Mouse (Mus musculus) thymus, postnatal 36 days (tissue): ENCODE measurements around the gene Arel1.

Source experiments
- DNase-seq, 2 experiments: peaks; one replicate each; pipeline ENCODE4 v3.0.0; 2022; ENCODE audit warnings: mixed read lengths in 2 of 2

The Arel1 gene

GRCm38 (mm10) chr12:84948584-84949285 lies 22.0 kb downstream of the Arel1 start:
- DNase-seq = no peak

- DNase-seq = no peak
Measured at GRCm38 (mm10) chr12:84947894-84948583, 22.7 kb downstream of the Arel1 start.

- DNase-seq = no peak
Measured at GRCm38 (mm10) chr12:84944813-84945553, 25.7 kb downstream of the Arel1 start.

GRCm38 (mm10) chr12:84944150-84944812 lies 26.4 kb downstream of the Arel1 start:
- no peak for DNase-seq

- DNase-seq = no peak
Measured at GRCm38 (mm10) chr12:84943006-84943952, 27.4 kb downstream of the Arel1 start.

GRCm38 (mm10) chr12:84941717-84942116 lies 29.0 kb downstream of the Arel1 start:
- no peak for DNase-seq

GRCm38 (mm10) chr12:84940343-84940742 lies 30.4 kb downstream of the Arel1 start:
- DNase-seq = no peak

GRCm38 (mm10) chr12:84939117-84939516 lies 31.6 kb downstream of the Arel1 start:
- DNase-seq = no peak

GRCm38 (mm10) chr12:84935343-84935742 lies 35.4 kb downstream of the Arel1 start:
- DNase-seq = no peak

- no peak for DNase-seq
Measured at GRCm38 (mm10) chr12:84932210-84932609, 38.5 kb downstream of the Arel1 start.

- DNase-seq = no peak
Measured at GRCm38 (mm10) chr12:84926542-84926941, 44.2 kb downstream of the Arel1 start.

- no peak for DNase-seq
Measured at GRCm38 (mm10) chr12:84924324-84924723, 46.4 kb downstream of the Arel1 start.

- no peak for DNase-seq
Measured at GRCm38 (mm10) chr12:84921881-84922419, 48.8 kb downstream of the Arel1 start.

- no peak for DNase-seq
Measured at GRCm38 (mm10) chr12:84918809-84919208, 51.9 kb downstream of the Arel1 start.

- DNase-seq = no peak
Measured at GRCm38 (mm10) chr12:84917799-84918198, 52.9 kb downstream of the Arel1 start.

- no peak for DNase-seq
Measured at GRCm38 (mm10) chr12:84914959-84915358, 55.7 kb downstream of the Arel1 start.

GRCm38 (mm10) chr12:84912652-84913104 lies 58.0 kb downstream of the Arel1 start:
- no peak for DNase-seq

GRCm38 (mm10) chr12:84911640-84912039 lies 59.1 kb downstream of the Arel1 start:
- no peak for DNase-seq

- DNase-seq = no peak
Measured at GRCm38 (mm10) chr12:84910066-84910465, 60.6 kb downstream of the Arel1 start.

- no peak for DNase-seq
Measured at GRCm38 (mm10) chr12:84907627-84908480, 62.8 kb downstream of the Arel1 start.
